Mouse (Mus musculus): ENCODE results near the gene Hunk.

Gene Hunk

DNA sequence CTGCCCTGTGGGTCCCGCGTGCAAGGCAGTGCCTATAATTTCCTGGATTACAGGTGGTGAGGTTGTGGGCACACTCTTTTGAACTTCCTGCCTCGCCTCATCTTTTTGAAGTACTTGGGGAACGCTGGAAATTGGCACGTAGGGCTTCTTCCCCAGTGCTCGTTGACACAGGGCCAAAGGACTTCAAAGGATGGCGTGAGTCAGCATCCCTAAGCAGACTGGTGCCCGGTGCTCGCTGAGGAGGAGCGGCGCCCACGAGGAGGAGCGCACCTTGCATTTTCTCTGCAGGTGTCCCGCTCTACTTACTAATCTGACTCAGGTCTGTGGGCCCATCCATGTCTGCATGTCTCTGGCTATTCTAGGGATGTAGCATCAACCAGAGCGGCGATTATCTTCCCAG is 4.9 kb downstream of the Hunk start:
- no peak for DNase-seq (ENCODE audit: low read depth, low spot score)

DNA sequence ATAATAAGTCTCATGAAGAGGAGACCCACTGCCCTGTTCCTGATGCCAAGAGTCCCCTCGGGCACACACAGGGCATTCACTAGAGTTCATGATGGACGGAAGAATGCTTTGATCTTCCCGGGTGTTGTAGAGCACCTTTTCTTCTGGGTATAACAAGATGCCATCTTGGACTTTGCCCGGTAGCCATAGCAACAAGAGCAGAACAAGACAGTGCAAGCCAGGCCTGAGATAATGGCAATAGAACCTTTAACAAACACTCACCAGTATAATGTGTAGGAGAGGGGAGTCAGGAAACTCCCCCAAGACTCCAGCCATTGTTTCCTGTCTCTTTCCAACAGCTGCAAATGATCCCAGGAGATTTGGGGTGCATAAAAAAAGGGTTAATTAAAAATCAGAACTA is 8.9 kb downstream of the Hunk start:
- no peak for DNase-seq (ENCODE audit: low read depth, low spot score)

GRCm38 (mm10) chr16:90395996-90396556 is 10.3 kb downstream of the Hunk start:
- DNase-seq (ENCODE audit: low read depth, low spot score) = no peak

DNA sequence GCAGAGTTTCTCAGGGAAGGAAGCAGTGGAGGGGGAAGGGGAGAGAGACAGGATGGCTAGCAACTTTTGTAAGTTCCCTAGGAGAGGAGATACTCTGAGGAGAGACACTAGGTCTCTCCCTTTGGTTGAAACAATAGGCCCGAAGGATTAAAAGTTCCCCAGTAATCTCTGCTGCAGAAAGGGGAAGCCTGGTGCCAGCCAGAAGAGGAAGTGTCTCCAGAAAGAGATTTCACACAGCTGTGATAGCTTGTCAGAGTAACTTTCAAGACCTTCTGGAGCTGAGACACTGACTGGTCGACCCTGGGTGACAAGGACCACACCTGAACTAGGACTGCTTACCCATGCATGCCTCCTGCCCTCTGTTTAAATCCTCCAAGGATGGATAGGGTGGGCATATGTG is 11.1 kb downstream of the Hunk start:
- no peak for DNase-seq (ENCODE audit: low read depth, low spot score)

DNA sequence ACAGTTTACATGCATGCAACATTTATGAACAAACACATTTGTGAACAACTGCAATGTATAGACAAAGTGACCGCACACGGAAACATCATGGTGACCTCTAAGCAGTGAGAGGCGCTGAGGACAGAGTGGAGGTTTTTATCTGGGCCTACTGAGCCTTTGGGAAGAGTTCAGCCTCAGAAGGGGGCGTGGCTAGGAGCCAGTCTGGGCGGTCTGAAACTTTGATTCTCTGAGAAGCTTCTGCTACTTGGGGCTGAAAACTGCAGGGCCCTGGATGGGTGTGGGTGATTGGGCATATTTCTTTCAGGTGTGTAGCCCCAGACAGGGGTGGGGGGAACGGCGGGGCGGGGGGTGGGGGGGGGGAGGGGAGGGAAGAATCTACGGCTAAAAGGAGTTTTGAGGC is 14.5 kb downstream of the Hunk start:
- peak; percentile 52 for DNase-seq (ENCODE audit: low read depth, low spot score)

DNA sequence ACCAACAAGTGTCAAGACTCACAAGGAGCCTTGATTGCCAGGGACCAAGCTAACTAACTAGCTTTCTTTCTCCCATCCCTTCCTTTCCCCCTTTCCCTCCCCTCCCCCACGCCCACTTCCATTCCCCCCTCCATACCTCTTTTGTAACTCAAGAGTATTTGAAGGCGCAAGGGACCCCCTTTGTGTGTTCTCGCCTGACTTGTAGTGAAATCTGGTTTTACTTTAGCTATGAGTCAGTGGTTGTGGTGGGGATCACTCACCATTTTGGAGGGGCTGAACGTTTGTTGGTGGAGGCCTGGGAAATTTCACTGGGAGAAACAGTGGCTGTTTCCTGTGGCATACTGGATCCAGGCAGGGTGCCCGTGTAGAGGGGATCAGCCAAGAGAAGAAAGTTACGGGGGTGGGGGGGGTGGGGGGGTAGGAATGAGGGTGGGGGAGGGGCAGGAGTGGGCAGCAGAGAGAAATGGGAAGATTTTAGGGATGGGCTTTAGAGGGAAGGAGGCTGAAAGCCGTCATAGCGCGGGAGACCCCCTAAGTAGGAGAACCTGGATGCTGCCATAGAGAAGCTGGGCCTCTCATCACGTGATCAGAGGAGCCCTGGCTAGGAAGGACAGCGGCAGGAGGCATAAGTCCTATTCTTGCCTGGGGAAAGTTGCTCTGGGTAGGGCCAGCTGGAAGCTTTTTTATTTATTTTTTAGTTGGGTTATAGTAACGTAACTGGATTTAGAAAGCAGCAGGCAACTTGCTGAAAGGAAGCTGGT is 15.3 kb downstream of the Hunk start:
- DNase-seq (ENCODE audit: low read depth, low spot score) = no peak

DNA sequence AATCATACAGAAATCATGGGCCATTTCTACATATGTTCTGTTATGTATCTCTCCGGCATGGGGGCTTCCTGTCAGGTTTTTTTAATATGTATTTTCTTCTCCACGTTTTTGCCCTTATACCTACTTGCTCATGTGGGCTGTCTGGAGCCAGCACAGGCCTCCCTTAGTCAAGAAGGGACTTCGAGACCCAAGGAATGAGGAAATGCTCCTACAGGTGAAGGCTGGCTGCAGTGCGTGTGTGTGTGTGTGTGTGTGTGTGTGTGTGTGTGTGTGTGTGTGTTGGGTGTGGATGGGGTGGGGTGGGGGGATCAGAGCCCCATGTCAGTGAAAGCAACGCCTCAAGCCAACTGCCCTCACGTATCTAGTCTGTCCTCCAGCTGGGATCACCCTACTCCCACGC is 16.5 kb downstream of the Hunk start:
- DNase-seq (ENCODE audit: low read depth, low spot score) = no peak

GRCm38 (mm10) chr16:90405195-90405594 is 19.4 kb downstream of the Hunk start:
- no peak for DNase-seq (ENCODE audit: low read depth, low spot score)

DNA sequence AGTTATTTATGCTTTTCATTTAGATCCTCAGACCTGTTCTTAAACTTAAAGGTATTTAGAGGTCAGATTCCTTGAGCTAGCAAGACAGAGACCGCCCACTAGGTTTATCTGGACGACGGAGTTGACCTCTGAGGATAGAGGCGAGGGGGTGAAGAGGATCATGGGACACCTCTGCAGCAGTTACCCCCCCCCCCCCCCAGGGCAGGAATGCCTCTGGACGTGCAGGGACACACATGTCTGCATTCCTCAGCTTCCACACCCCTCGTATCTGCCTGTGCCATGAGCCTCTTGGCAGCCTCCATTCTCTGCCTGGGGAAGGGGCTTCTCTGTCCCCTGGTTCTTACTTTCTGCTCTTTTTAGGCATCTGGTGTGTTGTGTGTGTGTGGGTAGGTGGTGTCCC is 19.8 kb downstream of the Hunk start:
- DNase-seq (ENCODE audit: low read depth, low spot score) = no peak

DNA sequence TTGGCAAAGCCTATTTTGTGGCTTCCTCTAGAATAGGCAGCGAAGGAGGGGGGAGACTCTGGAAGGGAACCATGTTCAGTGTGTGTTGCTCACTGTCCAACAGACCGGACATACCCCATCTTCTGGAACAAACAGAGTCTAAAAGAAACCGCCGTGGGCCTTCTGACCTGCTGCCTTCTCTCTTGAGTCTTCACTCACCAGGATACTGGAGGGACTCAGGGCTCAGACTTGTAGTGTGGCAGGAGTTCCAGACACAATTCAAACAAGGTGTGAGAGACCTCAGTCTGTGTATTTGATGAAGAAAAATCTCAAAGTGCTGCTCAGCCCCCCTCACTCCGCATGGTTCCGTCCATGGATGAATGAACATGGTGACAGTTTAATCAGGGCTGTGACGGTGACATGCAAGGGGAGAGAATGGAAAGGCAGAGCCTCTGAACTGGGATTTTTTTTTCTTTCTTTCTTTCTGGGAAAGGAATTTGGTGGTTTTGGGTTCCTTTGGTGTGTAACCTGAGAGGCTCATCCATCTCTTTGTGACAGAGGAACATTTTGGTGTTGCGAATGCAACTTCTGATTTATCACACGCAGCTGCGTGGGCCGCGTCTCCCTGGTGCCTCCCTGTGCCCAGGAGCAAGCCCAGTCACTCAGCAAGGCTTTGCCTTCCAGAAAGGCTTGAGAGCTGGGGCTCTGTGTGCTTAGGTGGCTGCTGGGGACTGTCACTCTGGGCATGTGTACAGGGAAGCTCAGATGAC is 21.9 kb downstream of the Hunk start:
- DNase-seq (ENCODE audit: low read depth, low spot score) = peak; percentile 86

DNA sequence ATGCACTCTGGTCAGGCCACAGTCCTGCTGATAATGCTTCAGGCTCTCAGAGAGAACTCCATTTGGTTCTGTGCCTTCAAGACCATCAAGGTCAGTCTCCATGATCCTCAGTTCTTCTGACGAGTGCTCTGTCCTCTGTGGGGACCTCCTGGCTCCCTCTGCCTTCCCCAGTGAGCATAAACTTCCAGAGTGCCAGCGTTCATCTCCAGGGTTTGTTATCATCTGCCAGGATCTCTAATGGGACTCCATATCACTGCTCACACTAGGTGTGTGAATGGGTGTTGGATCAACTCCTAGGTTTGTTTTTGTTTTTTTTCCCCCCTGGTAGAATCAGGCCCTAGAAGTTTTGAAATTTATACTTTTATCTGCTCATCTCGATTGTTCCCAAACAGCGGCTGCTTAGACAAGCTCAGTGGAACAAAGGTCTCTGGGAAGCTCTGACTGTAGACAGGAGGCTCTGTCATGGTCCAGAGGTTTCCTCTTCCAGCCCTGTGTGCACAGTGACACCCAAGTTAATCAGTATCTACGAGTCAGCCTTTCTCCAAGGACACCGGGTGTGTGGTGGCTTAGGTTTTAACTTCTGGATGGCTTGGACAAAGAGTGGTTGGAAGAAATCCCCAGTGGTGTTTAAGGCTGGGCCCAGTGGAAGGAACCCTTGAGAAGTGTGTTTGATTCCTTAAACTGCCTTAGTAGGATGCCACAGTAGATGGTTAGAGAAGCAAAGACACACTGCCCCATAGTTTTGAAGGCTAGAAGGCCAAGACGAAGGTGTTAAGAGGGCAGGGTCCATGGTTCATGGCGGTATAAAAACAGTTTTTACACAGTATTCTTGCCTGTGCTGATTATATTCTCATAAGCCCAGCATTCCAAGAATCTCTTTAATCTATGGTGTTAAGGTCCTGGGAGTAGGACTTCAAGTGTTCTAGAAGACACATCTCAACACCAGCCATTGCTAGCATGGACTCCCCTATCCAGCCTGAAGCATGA is 26.6 kb downstream of the Hunk start:
- no peak for DNase-seq (ENCODE audit: low read depth, low spot score)

GRCm38 (mm10) chr16:90416621-90417020 is 30.8 kb downstream of the Hunk start:
- DNase-seq (ENCODE audit: low read depth, low spot score) = no peak

DNA sequence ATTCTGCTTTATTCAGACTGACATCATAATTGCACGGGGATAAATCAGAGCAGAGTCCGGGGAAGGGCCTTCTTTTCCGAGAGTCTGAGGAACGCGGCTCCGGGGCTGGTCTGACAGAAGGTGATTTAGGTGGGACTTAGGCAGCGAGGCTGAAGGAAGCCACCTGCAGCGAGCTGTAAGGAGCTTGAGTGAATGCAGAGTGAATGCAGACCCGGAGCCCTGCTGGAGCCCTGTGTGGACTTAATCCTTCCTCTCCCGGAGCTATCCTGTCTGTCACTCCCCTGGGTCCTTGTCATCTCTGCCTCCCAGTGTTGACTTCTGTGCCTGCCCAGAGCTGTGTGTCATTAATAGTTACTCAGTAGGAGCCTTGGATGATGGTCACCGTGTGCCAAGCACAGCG is 32.8 kb downstream of the Hunk start:
- DNase-seq (ENCODE audit: low read depth, low spot score) = peak; percentile 91

DNA sequence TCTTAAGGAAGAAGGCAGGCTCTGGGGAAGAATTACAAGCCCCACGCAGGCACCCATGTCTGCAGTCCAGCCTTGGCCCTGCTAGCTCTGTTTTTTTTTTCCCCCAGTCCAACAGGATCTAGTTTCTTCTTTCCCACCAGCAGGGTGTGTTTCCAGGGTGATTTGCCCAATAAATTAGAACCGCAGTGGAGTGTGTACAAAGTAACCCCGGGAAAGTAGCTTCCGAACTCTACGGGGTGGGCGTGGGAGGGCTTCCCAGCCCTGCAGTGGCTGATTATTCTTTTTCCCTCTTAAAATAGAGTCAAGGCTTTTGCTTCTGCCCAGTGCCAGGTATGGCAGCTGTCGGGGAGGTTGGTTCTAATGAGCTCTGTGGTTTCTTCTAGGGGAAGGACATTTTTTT is 35.3 kb downstream of the Hunk start:
- peak; percentile 79 for DNase-seq (ENCODE audit: low read depth, low spot score)

DNA sequence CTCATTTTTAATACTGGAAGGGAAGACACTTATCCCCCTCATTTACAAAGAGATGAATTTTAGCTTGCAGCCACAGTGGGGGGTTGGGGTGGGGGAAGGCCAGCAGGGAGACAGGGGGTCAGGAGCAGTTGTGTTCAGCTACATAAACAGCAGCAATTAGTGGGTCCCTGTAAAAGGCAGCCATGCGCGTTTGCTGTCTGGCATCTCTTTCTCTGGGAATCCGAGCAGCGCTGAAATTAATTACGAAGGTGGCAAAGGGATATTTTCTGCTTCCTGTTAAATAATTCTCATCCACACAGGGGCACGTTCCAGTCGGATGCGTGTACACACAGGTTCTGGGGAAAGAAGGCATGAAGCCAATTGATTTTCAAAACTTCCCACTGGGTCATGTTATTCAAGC is 35.7 kb downstream of the Hunk start:
- no peak for DNase-seq (ENCODE audit: low read depth, low spot score)

DNA sequence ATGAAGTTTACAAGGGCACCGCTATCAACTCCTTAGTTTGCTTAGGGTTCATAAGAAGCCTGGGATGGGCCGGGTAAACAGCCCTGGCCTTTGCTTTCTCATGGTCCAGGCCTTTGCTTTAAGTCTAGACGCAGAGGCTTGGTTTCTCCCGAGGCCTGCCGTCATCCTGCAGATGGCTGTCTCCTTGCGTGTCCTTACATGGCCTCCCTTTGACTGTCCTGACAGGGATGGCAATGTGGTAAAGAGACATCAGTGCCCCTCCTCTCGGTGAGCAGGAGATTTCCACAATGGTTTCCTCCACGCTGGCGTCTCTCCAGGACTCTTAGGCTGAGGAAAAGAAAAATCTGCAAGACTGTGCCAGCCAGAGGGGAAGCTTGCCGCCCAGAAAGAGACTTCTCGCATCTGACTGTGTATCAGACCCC is 36.3 kb downstream of the Hunk start:
- no peak for DNase-seq (ENCODE audit: low read depth, low spot score)

- peak; percentile 64 for DNase-seq (ENCODE audit: low read depth, low spot score)
Observed at GRCm38 (mm10) chr16:90423898-90424297, 38.1 kb downstream of the Hunk start.

- DNase-seq (ENCODE audit: low read depth, low spot score) = no peak
Observed at GRCm38 (mm10) chr16:90424391-90424790, 38.6 kb downstream of the Hunk start.

DNA sequence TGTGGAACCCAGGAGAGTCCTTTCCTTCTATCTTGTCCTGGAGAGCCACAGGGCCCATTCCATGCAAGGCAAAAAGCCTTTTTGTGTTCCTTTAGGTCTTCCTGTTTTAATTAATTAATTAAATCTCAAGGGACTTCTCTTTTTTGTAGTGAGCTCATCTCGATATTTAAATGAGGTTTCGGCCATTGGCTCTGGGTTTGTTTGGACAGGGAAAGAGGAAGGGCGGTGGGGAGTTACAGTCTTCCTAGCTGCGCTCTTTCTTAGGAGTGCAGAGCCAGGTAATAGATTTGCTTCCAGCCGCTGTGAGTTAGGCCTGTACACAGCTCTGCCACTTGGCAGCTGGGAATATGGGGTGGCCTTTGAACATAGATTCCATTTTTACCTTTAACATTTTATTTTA is 40.4 kb downstream of the Hunk start:
- DNase-seq (ENCODE audit: low read depth, low spot score) = no peak

DNA sequence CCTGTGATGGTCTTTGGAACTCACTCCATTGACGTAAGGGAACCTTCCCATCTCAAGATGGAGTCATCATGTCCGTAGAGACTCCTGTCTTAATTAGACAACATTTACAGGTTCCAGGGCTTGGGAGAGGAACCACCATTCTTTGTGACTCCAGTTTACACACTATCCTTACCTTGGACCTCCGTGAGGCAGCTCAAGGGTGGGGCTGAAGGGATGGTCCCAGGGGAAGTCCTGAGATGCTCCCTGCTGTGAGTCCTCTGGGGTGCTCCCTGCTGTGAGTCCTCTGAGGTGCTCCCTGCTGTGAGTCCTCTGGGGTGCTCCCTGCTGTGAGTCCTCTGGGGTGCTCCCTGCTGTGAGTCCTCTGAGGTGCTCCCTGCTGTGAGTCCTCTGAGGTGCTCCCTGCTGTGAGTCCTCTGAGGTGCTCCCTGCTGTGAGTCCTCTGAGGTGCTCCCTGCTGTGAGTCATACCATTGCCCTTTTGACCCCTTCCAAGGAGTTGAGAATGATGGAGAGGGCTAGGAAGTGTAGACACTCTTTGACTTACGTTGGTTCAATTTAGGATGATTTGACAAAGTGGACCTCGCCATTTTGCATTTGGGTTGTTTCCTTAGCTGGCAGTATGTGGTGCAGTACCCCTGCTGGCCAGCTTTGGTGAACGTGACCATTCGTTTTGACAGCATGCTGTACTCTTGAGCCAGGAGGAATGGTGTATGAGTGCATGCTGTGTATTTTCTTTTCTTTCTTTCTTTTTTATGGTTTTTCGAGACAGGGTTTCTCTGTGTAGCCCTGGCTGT is 42.2 kb downstream of the Hunk start:
- no peak for DNase-seq (ENCODE audit: low read depth, low spot score)

DNA sequence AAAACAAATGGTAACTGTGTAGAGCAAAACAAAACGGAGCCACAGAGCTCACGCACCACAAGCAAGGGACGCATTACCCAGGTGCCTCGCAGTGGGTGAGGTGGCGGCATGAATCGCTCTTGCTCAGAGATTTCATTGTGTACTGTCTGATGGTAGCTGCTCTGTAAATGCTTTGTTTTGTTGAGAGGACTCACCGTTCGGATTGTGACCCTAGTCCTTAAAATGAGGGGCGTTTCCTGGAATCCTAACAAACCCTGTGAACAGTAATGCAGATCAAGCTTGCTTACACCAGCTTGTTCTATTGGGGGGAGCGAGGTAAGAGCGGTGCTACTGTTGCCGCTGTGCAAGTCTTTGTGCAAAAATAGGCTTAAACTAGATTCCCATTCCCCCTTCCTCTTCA is 47.7 kb downstream of the Hunk start:
- no peak for DNase-seq (ENCODE audit: low read depth, low spot score)

Data from mesoderm, embryonic 11.5 days (tissue).